Mouse (Mus musculus) E14TG2a.4 (cell line): ENCODE results near the gene Cyb5r3.

Experiments used
- CTCF ChIP-seq: conservative IDR thresholded peaks from 2 replicates; pipeline ENCODE4 v1.5.1; 2014; ENCODE audit warnings: low read length
- NANOG ChIP-seq: IDR thresholded peaks from 2 replicates; pipeline ENCODE4 v1.6.1; 2014; ENCODE audit warnings: borderline replicate concordance, low read length, mixed read lengths
- POU5F1 ChIP-seq: IDR thresholded peaks from 2 replicates; pipeline ENCODE4 v1.6.1; 2014; ENCODE audit warnings: low read length, borderline replicate concordance

GRCm38 (mm10) chr15:83172492-83173429 is at the start of gene Cyb5r3:
- TF ChIP-seq CTCF, result no peak
- TF ChIP-seq NANOG, result no peak
- TF ChIP-seq POU5F1, result no peak
